Mouse (Mus musculus) MEL (cell line): ENCODE results near the gene Enox1. TPM values are rescaled to one million over a fixed set of nuclear protein-coding genes. Genes with fewer than 3 reads are reported as not detected.

Source experiments
- DNase-seq: peaks from one replicate; pipeline ENCODE4 v3.0.0; 2011; ENCODE audit warnings: low read depth, low spot score
- H3K27ac ChIP-seq: 2 replicates; pipeline ENCODE4 v1.5.1; 2012; ENCODE audit warnings: low read depth, mild to moderate bottlenecking, control low read depth, low read length, moderate library complexity; ENCODE audit not compliant: control insufficient read depth
- H3K27me3 ChIP-seq, 2 experiments: fragments of 150-350 bp in 1 of 2; sonication (generic) in 1 of 2; 2 replicates each; pipeline ENCODE4 v1.6.1; 2012; ENCODE audit warnings: low read length in 2 of 2, mild to moderate bottlenecking in 2 of 2, improper control_type of control experiment in 1 of 2, moderate library complexity in 1 of 2; ENCODE audit not compliant: insufficient read depth in 2 of 2, control insufficient read depth in 1 of 2
- H3K36me3 ChIP-seq, 2 experiments: 2 replicates each; pipeline ENCODE4 v1.6.1; 2012 to 2014; ENCODE audit warnings: low read length in 2 of 2, improper control_type of control experiment in 1 of 2, inconsistent platforms in 1 of 2, mild to moderate bottlenecking in 1 of 2; ENCODE audit not compliant: insufficient read depth in 2 of 2, control insufficient read depth in 1 of 2
- H3K4me1 ChIP-seq, 2 experiments: fragments of 150-350 bp in 1 of 2; sonication (generic) in 1 of 2; 2 replicates each; pipeline ENCODE4 v1.6.1; 2012; ENCODE audit warnings: low read length in 2 of 2, improper control_type of control experiment in 1 of 2, mild to moderate bottlenecking in 1 of 2; ENCODE audit not compliant: insufficient read depth in 2 of 2, control insufficient read depth in 1 of 2
- H3K4me3 ChIP-seq, 2 experiments: fragments of 150-350 bp in 1 of 2; sonication (generic) in 1 of 2; 2 replicates each; pipeline ENCODE4 v1.5.1; 2012; ENCODE audit warnings: low read depth in 2 of 2, low read length in 2 of 2, mild to moderate bottlenecking in 2 of 2, moderate library complexity in 2 of 2, control low read depth in 1 of 2, improper control_type of control experiment in 1 of 2; ENCODE audit not compliant: control insufficient read depth in 1 of 2, insufficient read depth in 1 of 2
- H3K79me2 ChIP-seq: 2 replicates; pipeline ENCODE4 v1.6.1; 2012; ENCODE audit warnings: mild to moderate bottlenecking, low read length, moderate library complexity; ENCODE audit not compliant: control insufficient read depth, poor library complexity, insufficient read depth
- H3K9ac ChIP-seq: 2 replicates; pipeline ENCODE4 v1.6.1; 2012; ENCODE audit warnings: low read depth, mild to moderate bottlenecking, control low read depth, low read length, moderate library complexity; ENCODE audit not compliant: control insufficient read depth, poor library complexity, severe bottlenecking
- H3K9me3 ChIP-seq: fragments of 150-350 bp; sonication (generic); replicated peaks from 2 replicates; pipeline ENCODE4 v1.6.1; 2012; ENCODE audit warnings: mild to moderate bottlenecking, low read length, improper control_type of control experiment, moderate library complexity; ENCODE audit not compliant: insufficient read depth
- BHLHE40 ChIP-seq: IDR thresholded peaks from 2 replicates; pipeline ENCODE4 v1.6.1; 2012; ENCODE audit warnings: low read depth, mild to moderate bottlenecking, inconsistent platforms, low read length, improper control_type of control experiment, borderline replicate concordance
- CHD1 ChIP-seq: IDR thresholded peaks from 2 replicates; pipeline ENCODE4 v1.6.1; 2012; ENCODE audit warnings: low read depth, mild to moderate bottlenecking, inconsistent platforms, low read length, improper control_type of control experiment
- CHD2 ChIP-seq: IDR thresholded peaks from 2 replicates; pipeline ENCODE4 v1.6.1; 2011; ENCODE audit warnings: low read length, improper control_type of control experiment
- EP300 ChIP-seq, 2 experiments: IDR thresholded peaks; 2 replicates each; pipeline ENCODE4 v1.6.1; 2011; ENCODE audit warnings: improper control_type of control experiment in 2 of 2, low read length in 2 of 2, low read depth in 1 of 2, mild to moderate bottlenecking in 1 of 2
- GATA1 ChIP-seq: IDR thresholded peaks from 2 replicates; pipeline ENCODE4 v1.6.1; 2011; ENCODE audit warnings: low read depth, low read length, improper control_type of control experiment
- HCFC1 ChIP-seq: IDR thresholded peaks from 2 replicates; pipeline ENCODE4 v1.6.1; 2012; ENCODE audit warnings: low read depth, mild to moderate bottlenecking, inconsistent platforms, low read length, improper control_type of control experiment, moderate library complexity
- MAFK ChIP-seq: IDR thresholded peaks from 2 replicates; pipeline ENCODE4 v1.6.1; 2011; ENCODE audit warnings: low read depth, mild to moderate bottlenecking, low read length, improper control_type of control experiment, borderline replicate concordance
- MAX ChIP-seq: IDR thresholded peaks from 2 replicates; pipeline ENCODE4 v1.6.1; 2011; ENCODE audit warnings: low read length, improper control_type of control experiment
- MXI1 ChIP-seq: IDR thresholded peaks from 2 replicates; pipeline ENCODE4 v1.6.1; 2011; ENCODE audit warnings: mild to moderate bottlenecking, low read depth, low read length, improper control_type of control experiment
- NELFE ChIP-seq: IDR thresholded peaks from 2 replicates; pipeline ENCODE4 v1.6.1; 2011; ENCODE audit warnings: low read depth, low read length, improper control_type of control experiment
- POLR2AphosphoS2 ChIP-seq: IDR thresholded peaks from 2 replicates; pipeline ENCODE4 v1.6.1; 2011; ENCODE audit warnings: low read length, improper control_type of control experiment
- POLR2AphosphoS5 ChIP-seq: IDR thresholded peaks from 2 replicates; pipeline ENCODE4 v1.6.1; 2012; ENCODE audit warnings: low read depth, borderline replicate concordance, mild to moderate bottlenecking, inconsistent platforms, low read length, moderate library complexity, mixed read lengths
- RAD21 ChIP-seq: IDR thresholded peaks from 2 replicates; pipeline ENCODE4 v1.6.1; 2011; ENCODE audit warnings: mild to moderate bottlenecking, low read depth, low read length, improper control_type of control experiment
- RCOR1 ChIP-seq: IDR thresholded peaks from 2 replicates; pipeline ENCODE4 v1.6.1; 2012; ENCODE audit warnings: low read depth, mild to moderate bottlenecking, inconsistent platforms, low read length, improper control_type of control experiment
- SMC3 ChIP-seq: IDR thresholded peaks from 2 replicates; pipeline ENCODE4 v1.6.1; 2011; ENCODE audit warnings: low read depth, low read length, improper control_type of control experiment
- TCF12 ChIP-seq: IDR thresholded peaks from 2 replicates; pipeline ENCODE4 v1.6.1; 2014; ENCODE audit warnings: low read depth, mild to moderate bottlenecking, inconsistent platforms, low read length, improper control_type of control experiment, moderate library complexity
- USF1 ChIP-seq: IDR thresholded peaks from 2 replicates; pipeline ENCODE4 v1.6.1; 2014; ENCODE audit warnings: low read depth, mild to moderate bottlenecking, inconsistent platforms, low read length, improper control_type of control experiment, moderate library complexity
- USF2 ChIP-seq, 2 experiments: IDR thresholded peaks; 2 replicates each; pipeline ENCODE4 v1.6.1; 2011 to 2012; ENCODE audit warnings: improper control_type of control experiment in 2 of 2, low read length in 2 of 2, borderline replicate concordance in 1 of 2, inconsistent platforms in 1 of 2, low read depth in 1 of 2, mild to moderate bottlenecking in 1 of 2; ENCODE audit not compliant: insufficient read depth in 1 of 2
- ZKSCAN1 ChIP-seq: IDR thresholded peaks from 2 replicates; pipeline ENCODE4 v1.6.1; 2012; ENCODE audit warnings: low read depth, mild to moderate bottlenecking, inconsistent platforms, low read length, improper control_type of control experiment, moderate library complexity
- ZMIZ1 ChIP-seq: IDR thresholded peaks from 2 replicates; pipeline ENCODE4 v1.6.1; 2012; ENCODE audit warnings: low read depth, mild to moderate bottlenecking, inconsistent platforms, low read length, improper control_type of control experiment, moderate library complexity
- polyA plus RNA-seq, 2 experiments: library from polyadenylated mRNA; stranded (reverse) in 1 of 2; unstranded in 1 of 2; fragments of >175 nt in 1 of 2; fragments of >200 nt in 1 of 2; gene quantifications; 2 replicates each; pipeline versions ENCODE4 v1.2.1 to v1.2.4; 2012; ENCODE audit warnings: low replicate concordance in 2 of 2, low read depth in 1 of 2; ENCODE audit not compliant: insufficient read length in 2 of 2, insufficient read depth in 1 of 2, missing spikeins in 1 of 2
- total RNA-seq: library from RNA; depleted of rRNA; stranded (reverse); fragments of 300-350 nt; gene quantifications from 2 replicates; pipeline ENCODE4 v1.2.3, GENCODE M21; 2012

The Enox1 gene
- total and polyA plus RNA-seq, 3 experiments = not detected

- TF ChIP-seq TCF12 (no peak), USF1 (no peak), MAX (no peak), CHD1 (no peak), CHD2 (no peak), POLR2AphosphoS5 (no peak), ZMIZ1 (no peak), MAFK (no peak), NELFE (no peak)
- no peak for DNase-seq
- H3K36me3 ChIP-seq = no peaks in the 10 kb centered on the region
- no peaks in the 10 kb centered on the region for H3K27me3 ChIP-seq
- H3K4me3 ChIP-seq = no peak overlapping the region
- no peaks in the 10 kb centered on the region for H3K79me2 ChIP-seq
- no peaks in the 10 kb centered on the region for H3K4me1 ChIP-seq
- H3K9me3 ChIP-seq = no peaks in the 10 kb centered on the region
- no peak overlapping the region for H3K9ac ChIP-seq
- H3K27ac ChIP-seq = no peak overlapping the region
Measured at GRCm38 (mm10) chr14:77423194-77423593, 266.6 kb downstream of the Enox1 start.

DNA sequence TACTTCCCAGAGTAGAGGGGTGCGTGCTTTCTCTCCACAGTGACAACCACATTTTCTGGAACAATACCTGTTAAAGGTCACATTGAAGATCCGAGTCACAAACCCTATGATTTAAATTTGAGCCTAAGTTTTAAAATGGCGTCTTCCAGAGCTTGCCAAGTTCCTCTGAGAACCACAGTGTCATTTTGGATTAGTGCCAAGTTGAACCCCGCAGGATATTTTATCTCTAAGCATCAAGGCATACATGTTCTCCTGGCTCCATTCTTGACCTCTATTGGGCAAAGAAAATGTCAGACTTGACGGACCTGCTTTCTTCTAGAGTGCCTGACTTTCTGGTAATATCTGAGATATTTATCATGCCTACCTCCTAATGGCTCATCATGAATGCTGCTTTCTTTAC, 282.9 kb downstream of the Enox1 start:
- H3K27me3 ChIP-seq = no peaks in the 10 kb centered on the region
- peak; percentile 3 for DNase-seq
- no peak overlapping the region for H3K27ac ChIP-seq
- TF ChIP-seq MXI1 (no peak), SMC3 (no peak), EP300 (IDR thresholded peaks at IDR 0.05; ENCODE audit: low read depth in 1 of 2, low read length in 2 of 2) (no peak), HCFC1 (no peak), USF2 (IDR thresholded peaks at IDR 0.05; ENCODE audit: borderline replicate concordance in 1 of 2, insufficient read depth in 1 of 2, low read depth in 1 of 2, low read length in 2 of 2) (no peak), MAX (no peak), RAD21 (no peak)
- H3K9ac ChIP-seq = no peak overlapping the region
- H3K4me3 ChIP-seq = no peak overlapping the region
- no peaks in the 10 kb centered on the region for H3K9me3 ChIP-seq
- no peaks in the 10 kb centered on the region for H3K79me2 ChIP-seq
- H3K4me1 ChIP-seq = no peaks in the 10 kb centered on the region
- no peaks in the 10 kb centered on the region for H3K36me3 ChIP-seq

GRCm38 (mm10) chr14:77440805-77441204, 284.2 kb downstream of the Enox1 start:
- H3K79me2 ChIP-seq = no peaks in the 10 kb centered on the region
- no peak overlapping the region for H3K27ac ChIP-seq
- no peaks in the 10 kb centered on the region for H3K27me3 ChIP-seq
- no peaks in the 10 kb centered on the region for H3K4me1 ChIP-seq
- no peaks in the 10 kb centered on the region for H3K9me3 ChIP-seq
- H3K4me3 ChIP-seq = no peak overlapping the region
- no peak overlapping the region for H3K9ac ChIP-seq
- no peaks in the 10 kb centered on the region for H3K36me3 ChIP-seq
- no peak for DNase-seq
- TF ChIP-seq HCFC1 (no peak), ZKSCAN1 (no peak), POLR2AphosphoS2 (no peak), BHLHE40 (no peak), USF2 (IDR thresholded peaks at IDR 0.05; ENCODE audit: borderline replicate concordance in 1 of 2, insufficient read depth in 1 of 2, low read depth in 1 of 2, low read length in 2 of 2) (no peak), TCF12 (no peak), RCOR1 (no peak), MAFK (no peak), MXI1 (no peak), CHD1 (no peak), SMC3 (no peak), POLR2AphosphoS5 (no peak), RAD21 (no peak), MAX (no peak), EP300 (IDR thresholded peaks at IDR 0.05; ENCODE audit: low read depth in 1 of 2, low read length in 2 of 2) (no peak), GATA1 (no peak)
